9 mouse cellular contexts compared by ENCODE assay signal in the genomic region with DNA sequence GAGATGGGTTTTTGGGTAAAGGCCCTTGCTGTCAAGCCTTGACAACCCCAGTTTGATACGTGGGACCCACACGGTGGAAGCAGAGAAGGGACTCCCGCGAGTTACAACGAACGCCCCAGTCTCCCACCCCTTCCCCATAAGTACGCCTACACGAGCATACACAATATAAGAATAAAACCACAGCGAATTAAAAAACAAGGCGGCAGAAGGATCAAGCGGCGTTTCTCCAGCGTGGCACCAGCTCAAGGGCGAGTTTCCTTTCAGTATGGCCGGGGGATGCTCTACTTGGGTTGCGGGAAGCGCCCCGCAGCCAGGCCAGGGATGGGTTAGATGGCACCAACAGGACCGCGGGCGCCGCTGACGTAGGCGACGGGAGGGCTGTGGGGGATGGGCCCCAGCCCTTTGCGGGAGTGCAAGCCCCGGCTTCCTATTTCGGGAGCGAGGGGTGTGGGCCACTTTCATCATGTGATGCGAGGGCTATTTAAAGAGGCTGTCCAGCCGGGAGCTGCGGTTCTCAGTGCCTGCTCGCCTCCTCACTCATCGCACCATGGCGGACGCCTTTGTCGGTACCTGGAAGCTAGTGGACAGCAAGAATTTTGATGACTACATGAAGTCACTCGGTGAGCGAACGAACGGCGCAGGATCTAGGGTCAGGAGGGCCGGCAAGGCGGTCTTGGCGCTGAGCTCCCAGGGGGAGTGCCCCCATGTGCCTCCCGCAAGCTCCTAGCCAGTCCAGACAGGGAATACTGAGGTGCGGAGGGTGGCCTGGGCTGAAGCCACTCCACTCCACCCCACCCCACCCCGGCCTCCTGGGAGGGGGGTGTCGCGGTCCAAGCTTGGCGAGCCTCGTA. TPM values are rescaled to one million over a fixed set of nuclear protein-coding genes. Genes with fewer than 3 reads are reported as not detected.
DNase-seq lines count a peak whose midpoint lies in the region; ATAC-seq and TF ChIP-seq lines count a peak whose summit lies in the region.
"Had no signal": no experiment of that assay in that cellular context is flagged by ENCODE, and none has a peak within 500 bp of the region (broad histone marks: within the 10 kb centered on the region; RNA-seq: fewer than 3 reads in every experiment).

Gene Fabp3, plus strand, starts transcription at position 365 of the 851 bp plus-strand sequence.
Gene Gm10570, minus strand, starts transcription at position 444 of the 851 bp plus-strand sequence.

- TF ChIP-seq CTCF in kidney, postnatal 0 days (IDR thresholded peaks at IDR 0.05; ENCODE audit: low read depth) = no peak

- peaks cover 24% of the 10 kb centered on the region for H3K4me1 ChIP-seq in forebrain, embryonic 10.5 days
- H3K4me1 ChIP-seq in heart, embryonic 13.5 days = peaks cover 65% of the 10 kb centered on the region
- H3K4me1 ChIP-seq in kidney, postnatal 0 days (replicated peaks; ENCODE audit: insufficient read depth, low read length) = peaks cover 7% of the 10 kb centered on the region
- H3K4me1 ChIP-seq in liver, embryonic 12.5 days = peaks cover 21% of the 10 kb centered on the region
- peaks cover 12% of the 10 kb centered on the region for H3K4me1 ChIP-seq in neural tube, embryonic 11.5 days (ENCODE audit: control insufficient read depth, insufficient read depth, low read length)

- H3K9me3 ChIP-seq in forebrain, embryonic 10.5 days = no peaks in the 10 kb centered on the region
- H3K9me3 ChIP-seq in heart, embryonic 13.5 days = no peaks in the 10 kb centered on the region
- H3K9me3 ChIP-seq in kidney, postnatal 0 days (replicated peaks; ENCODE audit: low read length) = no peaks in the 10 kb centered on the region
- H3K9me3 ChIP-seq in liver, embryonic 12.5 days (replicated peaks) = no peaks in the 10 kb centered on the region
- no peaks in the 10 kb centered on the region for H3K9me3 ChIP-seq in neural tube, embryonic 11.5 days (ENCODE audit: control insufficient read depth, low read length)

- peaks cover 2% of the 10 kb centered on the region; the same call in 1 of the 2 replicates for H3K36me3 ChIP-seq in forebrain, embryonic 10.5 days (replicated peaks)
- peaks cover 17% of the 10 kb centered on the region for H3K36me3 ChIP-seq in heart, embryonic 13.5 days
- 0 out of 2 replicates have a peak, but pooled peaks cover 5% of the 10 kb centered on the region for H3K36me3 ChIP-seq in kidney, postnatal 0 days (ENCODE audit: insufficient read depth, low read length)
- no peaks in the 10 kb centered on the region for H3K36me3 ChIP-seq in liver, embryonic 12.5 days
- no peaks in the 10 kb centered on the region for H3K36me3 ChIP-seq in neural tube, embryonic 11.5 days (ENCODE audit: control insufficient read depth, insufficient read depth, low read length)

- peak within 1 kb of the TSS; percentile 70 for H3K27ac ChIP-seq in forebrain, embryonic 10.5 days
- peak within 1 kb of the TSS; percentile 96 for H3K27ac ChIP-seq in heart, embryonic 13.5 days (replicated peaks)
- peak within 1 kb of the TSS; percentile 83 for H3K27ac ChIP-seq in kidney, postnatal 0 days
- no peak within 1 kb of the TSS for H3K27ac ChIP-seq in liver, embryonic 12.5 days
- no peak within 1 kb of the TSS for H3K27ac ChIP-seq in neural tube, embryonic 11.5 days (ENCODE audit: low read depth, low read length)

- peak within 1 kb of the TSS; percentile 64 for H3K4me3 ChIP-seq in forebrain, embryonic 10.5 days
- peak within 1 kb of the TSS; percentile 71 for H3K4me3 ChIP-seq in heart, embryonic 13.5 days
- H3K4me3 ChIP-seq in kidney, postnatal 0 days (replicated peaks; ENCODE audit: low read depth, low read length) = peak within 1 kb of the TSS; percentile 47
- peak within 1 kb of the TSS; percentile 57 for H3K4me3 ChIP-seq in liver, embryonic 12.5 days
- peak within 1 kb of the TSS; percentile 40 for H3K4me3 ChIP-seq in neural tube, embryonic 11.5 days (ENCODE audit: low read depth, low read length)

- DNase-seq in ovary, postnatal 36 days (ENCODE audit: low spot score) = peak; percentile 58
- no peak for DNase-seq in ovary, adult 18-20 months (ENCODE audit: low spot score)
- peak; percentile 58 for DNase-seq in forebrain, embryonic 10.5 days (ENCODE audit: extremely low spot score, low spot score)
- peak; percentile 26 for DNase-seq in kidney, postnatal 0 days (ENCODE audit: low spot score)
- DNase-seq in neural tube, embryonic 11.5 days (ENCODE audit: low spot score) = peak; percentile 73

- peaks cover 83% of the 10 kb centered on the region for H3K27me3 ChIP-seq in forebrain, embryonic 10.5 days (ENCODE audit: poor library complexity, severe bottlenecking)
- peaks cover 47% of the 10 kb centered on the region for H3K27me3 ChIP-seq in heart, embryonic 13.5 days (replicated peaks)
- H3K27me3 ChIP-seq in kidney, postnatal 0 days (ENCODE audit: insufficient read depth, low read length) = peaks cover 3% of the 10 kb centered on the region; the same call in 1 of the 2 replicates
- H3K27me3 ChIP-seq in liver, embryonic 12.5 days (replicated peaks) = peaks cover 82% of the 10 kb centered on the region
- peaks cover 41% of the 10 kb centered on the region for H3K27me3 ChIP-seq in neural tube, embryonic 11.5 days (ENCODE audit: control insufficient read depth, insufficient read depth, low read length)

- peak within 1 kb of the TSS; percentile 80 for H3K4me2 ChIP-seq in heart, embryonic 13.5 days
- peak within 1 kb of the TSS; percentile 95 for H3K4me2 ChIP-seq in kidney, postnatal 0 days (ENCODE audit: low read length)
- peak within 1 kb of the TSS; percentile 85 for H3K4me2 ChIP-seq in liver, embryonic 12.5 days
- H3K4me2 ChIP-seq in neural tube, embryonic 11.5 days (ENCODE audit: low read depth) = peak within 1 kb of the TSS; percentile 79

- ATAC-seq in heart, embryonic 13.5 days (ENCODE audit: extremely low read depth, insufficient number of reproducible peaks, low FRiP score, low TSS enrichment) = peak; percentile 34; the same call in 1 of the 2 replicates
- ATAC-seq in kidney, postnatal 0 days (replicated peaks; ENCODE audit: low FRiP score, low read depth) = peak; percentile 34
- peak; percentile 31; the same call in 1 of the 2 replicates for ATAC-seq in liver, embryonic 12.5 days
- no peak; the same call in 1 of the 2 replicates for ATAC-seq in neural tube, embryonic 11.5 days (ENCODE audit: insufficient read depth, low FRiP score, low TSS enrichment)
- no peak for ATAC-seq in monocyte, adult 5-6 weeks (replicated peaks; ENCODE audit: insufficient number of reproducible peaks, low FRiP score, low TSS enrichment, poor library complexity, severe bottlenecking)

- under 1% methylated on average over 52 of the region's 52 CpGs for WGBS in forebrain, embryonic 10.5 days
- whole genome bisulfite sequencing in heart, embryonic 13.5 days = under 1% methylated on average over 52 of the region's 52 CpGs
- WGBS in kidney, postnatal 0 days = under 1% methylated on average over 52 of the region's 52 CpGs
- 1% methylated on average over 52 of the region's 52 CpGs for whole genome bisulfite sequencing in liver, embryonic 12.5 days (ENCODE audit: insufficient replicate concordance)
- WGBS in neural tube, embryonic 11.5 days = under 1% methylated on average over 52 of the region's 52 CpGs

- H3K9ac ChIP-seq in heart, embryonic 13.5 days = peak within 1 kb of the TSS; percentile 94
- peak within 1 kb of the TSS; percentile 49; the same call in 1 of the 2 replicates for H3K9ac ChIP-seq in kidney, postnatal 0 days (ENCODE audit: low read depth, low read length)
- H3K9ac ChIP-seq in liver, embryonic 12.5 days = peak within 1 kb of the TSS; percentile 47; the same call in 1 of the 2 replicates
- H3K9ac ChIP-seq in neural tube, embryonic 11.5 days (ENCODE audit: low read length) = peak within 1 kb of the TSS; percentile 49

RNA-seq across cellular contexts. Expression of gene Fabp3, which starts in this region (rescaled TPM):
- 16.2 and 18.8 TPM in 2 replicates for polyA plus RNA-seq in forebrain, embryonic 10.5 days (2016; fragmentation: Nextera tagmentation; extraction: Ambion mirVana)
- polyA plus RNA-seq in heart, embryonic 13.5 days (2015; fragmentation: Nextera tagmentation; extraction: Ambion mirVana) = 961 and 1,090 TPM in 2 replicates
- 542 and 545 TPM in 2 replicates for polyA plus RNA-seq in kidney, postnatal 0 days (2015; fragmentation: Nextera tagmentation; extraction: Ambion mirVana)
- 1.3 and 1.5 TPM in 2 replicates for polyA plus RNA-seq in liver, embryonic 12.5 days (2016; fragmentation: Nextera tagmentation; extraction: Ambion mirVana)
- 31.5 and 32.7 TPM in 2 replicates for polyA plus RNA-seq in neural tube, embryonic 11.5 days (2014; fragmentation: Nextera tagmentation; extraction: Ambion mirVana)
- total RNA-seq in monocyte, adult 5-6 weeks (2017) = 1.0 TPM in 1 of 3 replicates, not detected in the others
- total RNA-seq: MEL had no signal

RNA-seq across cellular contexts. Expression of gene Gm10570, which starts in this region (rescaled TPM):
- not detected in 2 replicates for polyA plus RNA-seq in forebrain, embryonic 10.5 days (2016; fragmentation: Nextera tagmentation; extraction: Ambion mirVana)
- polyA plus RNA-seq in heart, embryonic 13.5 days (2015; fragmentation: Nextera tagmentation; extraction: Ambion mirVana) = 0.75 and 1.2 TPM in 2 replicates
- 0.69 and 1.2 TPM in 2 replicates for polyA plus RNA-seq in kidney, postnatal 0 days (2015; fragmentation: Nextera tagmentation; extraction: Ambion mirVana)
- not detected in 2 replicates for polyA plus RNA-seq in liver, embryonic 12.5 days (2016; fragmentation: Nextera tagmentation; extraction: Ambion mirVana)
- polyA plus RNA-seq in neural tube, embryonic 11.5 days (2014; fragmentation: Nextera tagmentation; extraction: Ambion mirVana) = not detected in 2 replicates
- total RNA-seq in monocyte, adult 5-6 weeks (2017) = not detected in 3 replicates
- total RNA-seq: MEL had no signal

Comparison
In these comparisons a context has a peak if more than half of its experiments do, and no peak if none do; other contexts are left out.
1. RNA of gene Fabp3 (polyA plus RNA-seq): 961 to 1,090 TPM in heart, embryonic 13.5 days and 542 to 545 TPM in kidney, postnatal 0 days; 31.5 to 32.7 TPM in neural tube, embryonic 11.5 days, 16.2 to 18.8 TPM in forebrain, embryonic 10.5 days and 1.3 to 1.5 TPM in liver, embryonic 12.5 days; every median in the first group is over 10 times any median in the second.
2. H3K27ac ChIP-seq: peak in forebrain, embryonic 10.5 days (single experiment), heart, embryonic 13.5 days (single experiment) and kidney, postnatal 0 days (single experiment); none in liver, embryonic 12.5 days (single experiment) and neural tube, embryonic 11.5 days (single experiment).
3. ATAC-seq: peak in heart, embryonic 13.5 days (single experiment), kidney, postnatal 0 days (single experiment) and liver, embryonic 12.5 days (single experiment); none in neural tube, embryonic 11.5 days (single experiment) and monocyte, adult 5-6 weeks (single experiment).
4. Peak in every context shown above with its lines, with median percentiles within 50 percentile points of each other: H3K4me3 ChIP-seq, H3K4me2 ChIP-seq and H3K9ac ChIP-seq.